Mouse (Mus musculus): ENCODE results near the gene Supt3. TPM values are rescaled to one million over a fixed set of nuclear protein-coding genes. Genes with fewer than 3 reads are reported as not detected.

Supt3 gene
- polyA plus RNA-seq, 1 experiment from 2014 or later: 23.7 TPM

DNA sequence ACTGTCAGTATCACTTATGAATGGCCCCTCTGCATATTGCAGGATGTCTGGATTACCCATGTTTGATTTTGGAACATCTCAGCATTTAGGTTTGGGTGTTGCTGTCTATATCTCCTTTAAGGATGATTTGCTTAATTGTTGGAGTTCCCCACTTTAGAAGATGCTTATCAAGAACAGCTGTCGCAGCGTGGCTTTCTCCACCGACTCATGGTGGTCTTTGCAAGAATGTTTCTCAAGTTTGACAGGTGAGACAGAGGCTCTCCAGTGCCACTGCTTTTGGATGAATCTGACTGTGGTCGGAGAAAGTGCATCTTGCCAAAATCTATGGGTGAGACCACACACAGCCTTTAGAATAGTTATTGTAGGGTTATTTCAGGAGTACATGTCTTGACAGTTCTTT is 42.9 kb downstream of the Supt3 start:
- Histone ChIP-seq H3K4me1 (ENCODE audit: control insufficient read depth in 2 of 2, insufficient read depth in 2 of 2, low read length in 2 of 2) (no peaks in the 10 kb centered on the region), H3K27ac (replicated peaks in 1 of 2; ENCODE audit: control insufficient read depth in 1 of 2, insufficient read depth in 1 of 2, low read depth in 2 of 2, low read length in 2 of 2) (no peak overlapping the region), H3K9me3 (ENCODE audit: control insufficient read depth, low read length) (no peaks in the 10 kb centered on the region), H3K36me3 (ENCODE audit: control insufficient read depth, insufficient read depth, low read length) (no peaks in the 10 kb centered on the region), H3K27me3 (ENCODE audit: control insufficient read depth, insufficient read depth, low read length) (no peaks in the 10 kb centered on the region), H3K9ac (ENCODE audit: low read length) (no peak overlapping the region), H3K4me2 (ENCODE audit: low read length) (no peak overlapping the region), H3K4me3 (ENCODE audit: control insufficient read depth in 1 of 2, insufficient read depth in 1 of 2, low read depth in 1 of 2, low read length in 2 of 2) (no peak overlapping the region)
- ATAC-seq (ENCODE audit: insufficient number of reproducible peaks, insufficient read depth, low FRiP score, low read depth): no peak
- 57% methylated on average over 4 of the region's 4 CpGs for WGBS

DNA sequence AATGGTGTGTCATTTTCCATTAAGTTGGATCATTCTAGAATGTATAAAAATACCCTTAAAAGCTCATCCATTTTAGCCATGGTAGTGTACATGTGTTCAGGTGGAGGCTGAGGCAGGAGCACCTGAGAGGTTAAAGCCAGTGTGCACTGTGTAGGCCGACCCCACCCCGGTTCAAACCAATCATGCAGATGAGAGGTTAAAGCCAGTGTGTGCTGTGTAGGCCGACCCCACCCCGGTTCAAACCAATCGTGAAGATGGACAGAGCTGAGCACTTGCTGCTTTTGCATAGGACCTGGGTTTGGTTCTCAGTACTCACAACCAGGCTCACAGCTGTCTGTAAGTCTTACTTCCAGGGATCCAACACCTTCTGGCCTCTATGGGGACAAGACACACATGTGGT is 45.0 kb downstream of the Supt3 start:
- WGBS: 91% methylated on average over 5 of the region's 5 CpGs
- H3K4me1 ChIP-seq (ENCODE audit: control insufficient read depth in 2 of 2, insufficient read depth in 2 of 2, low read length in 2 of 2): no peaks in the 10 kb centered on the region; a peak in 1 of 4 replicates

DNA sequence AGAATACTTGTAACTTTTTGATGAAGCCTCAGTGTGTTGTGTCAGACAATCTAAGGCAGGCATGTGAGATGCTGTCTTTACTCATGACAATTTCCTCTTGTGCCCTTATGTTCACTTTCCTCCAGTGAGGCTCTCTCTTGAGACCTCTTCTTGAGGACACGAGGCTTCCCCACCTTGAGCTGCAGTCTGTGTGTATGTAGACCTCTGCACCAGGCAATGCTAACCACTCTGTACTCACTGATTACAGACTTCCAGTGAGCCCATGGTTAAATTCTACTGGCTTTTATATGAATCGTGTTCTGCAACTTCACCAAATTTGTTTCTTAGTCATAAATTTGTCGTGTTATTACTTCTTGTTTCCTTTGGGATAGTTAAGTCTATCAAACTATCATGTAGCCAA is 50.2 kb downstream of the Supt3 start:
- Histone ChIP-seq H3K4me2 (ENCODE audit: low read length) (no peak overlapping the region), H3K4me1 (ENCODE audit: control insufficient read depth in 2 of 2, insufficient read depth in 2 of 2, low read length in 2 of 2) (no peaks in the 10 kb centered on the region; a peak in 1 of 4 replicates), H3K9ac (ENCODE audit: low read length) (no peak overlapping the region), H3K36me3 (ENCODE audit: control insufficient read depth, insufficient read depth, low read length) (no peaks in the 10 kb centered on the region), H3K4me3 (ENCODE audit: control insufficient read depth in 1 of 2, insufficient read depth in 1 of 2, low read depth in 1 of 2, low read length in 2 of 2) (no peak overlapping the region), H3K9me3 (ENCODE audit: control insufficient read depth, low read length) (no peaks in the 10 kb centered on the region), H3K27me3 (ENCODE audit: control insufficient read depth, insufficient read depth, low read length) (no peaks in the 10 kb centered on the region), H3K27ac (replicated peaks in 1 of 2; ENCODE audit: control insufficient read depth in 1 of 2, insufficient read depth in 1 of 2, low read depth in 2 of 2, low read length in 2 of 2) (no peak overlapping the region)
- ATAC-seq (ENCODE audit: insufficient number of reproducible peaks, insufficient read depth, low FRiP score, low read depth): no peak
- 73% methylated on average over 3 of the region's 3 CpGs for WGBS

More for the DNA sequence above, 45.0 kb downstream of the Supt3 start:
- no peak for ATAC-seq (ENCODE audit: insufficient number of reproducible peaks, insufficient read depth, low FRiP score, low read depth)
- no peak overlapping the region for H3K27ac ChIP-seq (replicated peaks in 1 of 2; ENCODE audit: control insufficient read depth in 1 of 2, insufficient read depth in 1 of 2, low read depth in 2 of 2, low read length in 2 of 2)
- no peaks in the 10 kb centered on the region for H3K36me3 ChIP-seq (ENCODE audit: control insufficient read depth, insufficient read depth, low read length)
- no peaks in the 10 kb centered on the region for H3K27me3 ChIP-seq (ENCODE audit: control insufficient read depth, insufficient read depth, low read length)
- no peak overlapping the region for H3K4me2 ChIP-seq (ENCODE audit: low read length)
- no peak overlapping the region for H3K9ac ChIP-seq (ENCODE audit: low read length)
- no peaks in the 10 kb centered on the region for H3K9me3 ChIP-seq (ENCODE audit: control insufficient read depth, low read length)
- H3K4me3 ChIP-seq (ENCODE audit: control insufficient read depth in 1 of 2, insufficient read depth in 1 of 2, low read depth in 1 of 2, low read length in 2 of 2): no peak overlapping the region

DNA sequence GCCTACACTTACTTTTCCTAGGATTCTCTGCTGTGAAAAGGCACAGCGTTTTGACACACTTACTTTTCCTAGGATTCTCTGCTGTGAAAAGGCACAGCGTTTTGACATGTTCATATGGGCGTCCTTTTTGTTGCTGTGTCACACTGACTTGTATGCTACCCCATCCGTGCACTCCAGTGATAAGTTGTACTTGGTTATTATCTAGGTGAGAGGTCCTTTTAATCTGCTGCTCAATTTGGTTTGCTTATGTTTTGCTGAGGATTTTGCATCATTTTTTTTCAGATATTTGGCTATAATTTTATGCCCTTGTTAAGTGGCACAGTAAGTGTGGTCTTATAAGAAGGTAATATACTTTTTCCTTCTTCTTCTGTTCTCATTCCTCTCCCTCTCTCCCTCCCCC is 51.0 kb downstream of the Supt3 start:
- WGBS: 73% methylated on average over 4 of the region's 4 CpGs

DNA sequence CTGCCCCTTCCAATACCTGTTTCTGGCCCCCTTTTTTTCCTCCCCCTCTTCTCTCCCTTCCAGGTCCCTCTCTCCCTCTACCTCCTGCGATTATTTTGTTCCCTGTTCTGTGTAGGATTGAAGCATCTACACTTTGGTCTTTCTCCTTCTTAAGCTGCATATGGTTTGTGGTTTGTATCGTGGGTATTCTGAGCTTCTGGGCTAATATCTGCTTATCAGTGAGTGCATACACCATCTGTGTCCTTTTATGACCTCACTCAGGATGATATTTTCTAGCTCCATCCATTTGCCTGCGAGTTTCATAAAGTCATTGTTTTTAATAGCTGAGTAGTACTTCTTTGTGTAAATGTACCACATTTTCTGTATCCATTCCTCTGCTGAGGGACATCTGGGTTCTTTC is 52.6 kb downstream of the Supt3 start:
- H3K9ac ChIP-seq (ENCODE audit: low read length): no peak overlapping the region
- ATAC-seq (ENCODE audit: insufficient number of reproducible peaks, insufficient read depth, low FRiP score, low read depth): no peak
- no peaks in the 10 kb centered on the region; a peak in 1 of 4 replicates for H3K4me1 ChIP-seq (ENCODE audit: control insufficient read depth in 2 of 2, insufficient read depth in 2 of 2, low read length in 2 of 2)
- no peaks in the 10 kb centered on the region for H3K36me3 ChIP-seq (ENCODE audit: control insufficient read depth, insufficient read depth, low read length)
- no peaks in the 10 kb centered on the region for H3K9me3 ChIP-seq (ENCODE audit: control insufficient read depth, low read length)
- no peak overlapping the region for H3K4me2 ChIP-seq (ENCODE audit: low read length)
- no peaks in the 10 kb centered on the region for H3K27me3 ChIP-seq (ENCODE audit: control insufficient read depth, insufficient read depth, low read length)
- no peak overlapping the region for H3K4me3 ChIP-seq (ENCODE audit: control insufficient read depth in 1 of 2, insufficient read depth in 1 of 2, low read depth in 1 of 2, low read length in 2 of 2)
- WGBS: 74% methylated on average over 3 of the region's 3 CpGs
- H3K27ac ChIP-seq (replicated peaks in 1 of 2; ENCODE audit: control insufficient read depth in 1 of 2, insufficient read depth in 1 of 2, low read depth in 2 of 2, low read length in 2 of 2): no peak overlapping the region

More for the DNA sequence above, 51.0 kb downstream of the Supt3 start:
- H3K4me1 ChIP-seq (ENCODE audit: control insufficient read depth in 2 of 2, insufficient read depth in 2 of 2, low read length in 2 of 2): no peaks in the 10 kb centered on the region; a peak in 1 of 4 replicates
- no peak overlapping the region for H3K27ac ChIP-seq (replicated peaks in 1 of 2; ENCODE audit: control insufficient read depth in 1 of 2, insufficient read depth in 1 of 2, low read depth in 2 of 2, low read length in 2 of 2)
- no peak overlapping the region for H3K4me2 ChIP-seq (ENCODE audit: low read length)
- H3K27me3 ChIP-seq (ENCODE audit: control insufficient read depth, insufficient read depth, low read length): no peaks in the 10 kb centered on the region
- ATAC-seq (ENCODE audit: insufficient number of reproducible peaks, insufficient read depth, low FRiP score, low read depth): no peak
- H3K36me3 ChIP-seq (ENCODE audit: control insufficient read depth, insufficient read depth, low read length): no peaks in the 10 kb centered on the region
- H3K4me3 ChIP-seq (ENCODE audit: control insufficient read depth in 1 of 2, insufficient read depth in 1 of 2, low read depth in 1 of 2, low read length in 2 of 2): no peak overlapping the region
- no peak overlapping the region for H3K9ac ChIP-seq (ENCODE audit: low read length)
- H3K9me3 ChIP-seq (ENCODE audit: control insufficient read depth, low read length): no peaks in the 10 kb centered on the region

DNA sequence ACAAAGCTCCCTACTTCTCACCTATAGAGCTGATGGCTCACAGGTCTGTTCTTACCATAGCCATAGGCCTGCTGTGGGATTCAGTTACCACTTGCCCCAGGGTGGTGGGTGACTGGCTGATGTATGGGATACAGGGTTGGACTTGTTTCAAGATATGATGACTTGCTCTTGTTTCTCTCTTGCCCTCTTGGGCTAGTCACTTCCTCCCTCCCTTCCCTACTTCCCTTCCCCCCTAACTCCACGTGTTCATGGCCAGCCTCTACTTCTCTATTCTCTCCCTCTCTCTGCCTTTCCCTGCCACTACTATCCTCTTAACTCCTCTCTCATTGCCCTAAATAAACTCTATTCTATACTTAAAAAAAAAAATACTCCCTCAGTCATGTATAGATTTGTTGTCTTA is 54.2 kb downstream of the Supt3 start:
- Histone ChIP-seq H3K9ac (ENCODE audit: low read length) (no peak overlapping the region), H3K4me3 (ENCODE audit: control insufficient read depth in 1 of 2, insufficient read depth in 1 of 2, low read depth in 1 of 2, low read length in 2 of 2) (no peak overlapping the region), H3K36me3 (ENCODE audit: control insufficient read depth, insufficient read depth, low read length) (no peaks in the 10 kb centered on the region), H3K27ac (replicated peaks in 1 of 2; ENCODE audit: control insufficient read depth in 1 of 2, insufficient read depth in 1 of 2, low read depth in 2 of 2, low read length in 2 of 2) (no peak overlapping the region), H3K9me3 (ENCODE audit: control insufficient read depth, low read length) (no peaks in the 10 kb centered on the region), H3K4me2 (ENCODE audit: low read length) (no peak overlapping the region), H3K27me3 (ENCODE audit: control insufficient read depth, insufficient read depth, low read length) (no peaks in the 10 kb centered on the region), H3K4me1 (ENCODE audit: control insufficient read depth in 2 of 2, insufficient read depth in 2 of 2, low read length in 2 of 2) (no peaks in the 10 kb centered on the region)
- ATAC-seq (ENCODE audit: insufficient number of reproducible peaks, insufficient read depth, low FRiP score, low read depth): no peak
- 70% methylated on average over 1 of the region's 1 CpGs for WGBS

DNA sequence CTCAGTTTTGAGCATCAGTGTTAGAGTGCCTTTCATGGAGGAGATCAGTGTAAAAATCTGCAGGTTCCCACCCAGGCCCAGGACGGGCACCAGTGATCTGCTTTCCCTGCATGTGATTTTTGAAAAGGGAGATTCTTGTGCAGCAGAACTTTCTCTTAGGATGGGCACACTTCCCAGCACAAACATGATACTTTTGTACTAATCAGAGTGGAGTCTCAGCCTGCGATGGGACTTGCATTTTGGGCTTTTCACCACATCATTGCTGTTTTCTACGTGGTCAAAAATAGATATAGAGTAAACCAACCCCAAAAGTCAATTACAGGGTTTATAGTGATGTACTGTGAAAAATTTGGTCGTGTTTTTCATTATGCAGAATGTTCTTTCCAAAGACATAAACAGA is 65.2 kb downstream of the Supt3 start:
- H3K4me1 ChIP-seq (ENCODE audit: control insufficient read depth in 2 of 2, insufficient read depth in 2 of 2, low read length in 2 of 2): peaks cover 0 to 3% of the 10 kb centered on the region in 2 experiments; a peak in 1 of 4 replicates
- H3K36me3 ChIP-seq (ENCODE audit: control insufficient read depth, insufficient read depth, low read length): no peaks in the 10 kb centered on the region
- no peaks in the 10 kb centered on the region for H3K27me3 ChIP-seq (ENCODE audit: control insufficient read depth, insufficient read depth, low read length)
- H3K9ac ChIP-seq (ENCODE audit: low read length): no peak overlapping the region
- no peaks in the 10 kb centered on the region for H3K9me3 ChIP-seq (ENCODE audit: control insufficient read depth, low read length)
- no peak overlapping the region for H3K27ac ChIP-seq (replicated peaks in 1 of 2; ENCODE audit: control insufficient read depth in 1 of 2, insufficient read depth in 1 of 2, low read depth in 2 of 2, low read length in 2 of 2)
- no peak for ATAC-seq (ENCODE audit: insufficient number of reproducible peaks, insufficient read depth, low FRiP score, low read depth)
- H3K4me3 ChIP-seq (ENCODE audit: control insufficient read depth in 1 of 2, insufficient read depth in 1 of 2, low read depth in 1 of 2, low read length in 2 of 2): no peak overlapping the region
- H3K4me2 ChIP-seq (ENCODE audit: low read length): no peak overlapping the region
- 76% methylated on average over 4 of the region's 4 CpGs for WGBS

DNA sequence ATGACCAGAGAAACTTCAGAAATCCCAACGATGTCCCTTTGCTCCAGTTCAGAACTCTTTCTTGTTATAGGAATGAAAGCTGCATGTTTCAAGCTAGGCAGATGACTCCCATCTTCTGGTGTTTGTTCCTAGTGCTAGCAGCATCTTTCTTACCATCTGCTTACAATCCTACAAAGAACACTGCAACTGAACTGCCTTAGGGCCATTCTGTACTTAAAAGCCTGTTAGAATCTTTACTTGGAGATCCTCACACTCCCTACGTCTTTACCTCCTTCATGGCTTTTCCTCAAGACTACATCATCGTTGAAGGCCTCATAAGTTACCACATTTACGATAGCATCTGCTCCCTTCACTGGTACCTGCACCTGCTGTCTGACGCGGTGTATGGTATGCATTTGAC is 86.2 kb downstream of the Supt3 start:
- H3K9ac ChIP-seq (ENCODE audit: low read length): no peak overlapping the region
- no peak for ATAC-seq (ENCODE audit: insufficient number of reproducible peaks, insufficient read depth, low FRiP score, low read depth)
- no peaks in the 10 kb centered on the region for H3K4me1 ChIP-seq (ENCODE audit: control insufficient read depth in 2 of 2, insufficient read depth in 2 of 2, low read length in 2 of 2)
- no peak overlapping the region for H3K4me2 ChIP-seq (ENCODE audit: low read length)
- no peaks in the 10 kb centered on the region for H3K27me3 ChIP-seq (ENCODE audit: control insufficient read depth, insufficient read depth, low read length)
- no peak overlapping the region for H3K4me3 ChIP-seq (ENCODE audit: control insufficient read depth in 1 of 2, insufficient read depth in 1 of 2, low read depth in 1 of 2, low read length in 2 of 2)
- no peak overlapping the region for H3K27ac ChIP-seq (replicated peaks in 1 of 2; ENCODE audit: control insufficient read depth in 1 of 2, insufficient read depth in 1 of 2, low read depth in 2 of 2, low read length in 2 of 2)
- H3K36me3 ChIP-seq (ENCODE audit: control insufficient read depth, insufficient read depth, low read length): no peaks in the 10 kb centered on the region
- no peaks in the 10 kb centered on the region for H3K9me3 ChIP-seq (ENCODE audit: control insufficient read depth, low read length)
- 93% methylated on average over 6 of the region's 6 CpGs for WGBS
